Mouse (Mus musculus) G1E (cell line): ENCODE measurements around the gene Ccnl2.

ENCODE experiments used
- CTCF ChIP-seq: IDR thresholded peaks from 2 replicates; pipeline ENCODE4 v1.5.1; 2012; ENCODE audit warnings: low read depth, low read length, inconsistent platforms, mixed read lengths
- GATA1 ChIP-seq: IDR thresholded peaks from 2 replicates; pipeline ENCODE4 v1.6.1; 2012; ENCODE audit warnings: borderline replicate concordance, low read length, inconsistent platforms, mixed read lengths
- POLR2AphosphoS5 ChIP-seq: IDR thresholded peaks from 2 replicates; pipeline ENCODE4 v1.6.1; 2012; ENCODE audit warnings: low read depth, low read length, inconsistent platforms; ENCODE audit not compliant: insufficient replicate concordance

- TF ChIP-seq CTCF (no peak), GATA1 (no peak), POLR2AphosphoS5 (no peak)
Measured at GRCm38 (mm10) chr4:155854991-155855390, 42.7 kb downstream of the Ccnl2 start.
